Mouse (Mus musculus) neural tube, embryonic 12.5 days (tissue): ENCODE measurements around the gene Far1. TPM values are rescaled to one million over a fixed set of nuclear protein-coding genes. Genes with fewer than 3 reads are reported as not detected.

ENCODE experiments used
- ATAC-seq: fragments of 200-750 bp; cut with Nextera tagmentation; 2 replicates; pipeline ENCODE4 v1.8.0; 2017; ENCODE audit warnings: low read depth, mild to moderate bottlenecking, moderate TSS enrichment, moderate library complexity; ENCODE audit not compliant: low FRiP score
- H3K27ac ChIP-seq: fragments of 300-500 bp; sonication (generic); 2 replicates; pipeline ENCODE4 v1.5.1; 2016
- H3K27me3 ChIP-seq: fragments of 300-500 bp; sonication (generic); replicated peaks from 2 replicates; pipeline ENCODE4 v1.6.1; 2016; ENCODE audit warnings: mild to moderate bottlenecking
- H3K36me3 ChIP-seq: fragments of 300-500 bp; sonication (generic); 2 replicates; pipeline ENCODE4 v1.6.1; 2016; ENCODE audit warnings: mild to moderate bottlenecking
- H3K4me1 ChIP-seq: fragments of 300-500 bp; sonication (generic); 2 replicates; pipeline ENCODE4 v1.6.1; 2016
- H3K4me2 ChIP-seq: fragments of 300-500 bp; sonication (generic); replicated peaks from 2 replicates; pipeline ENCODE4 v1.6.1; 2016; ENCODE audit warnings: mild to moderate bottlenecking
- H3K4me3 ChIP-seq: fragments of 300-500 bp; sonication (generic); 2 replicates; pipeline ENCODE4 v1.5.1; 2016
- H3K9ac ChIP-seq: fragments of 300-500 bp; sonication (generic); 2 replicates; pipeline ENCODE4 v1.6.1; 2016; ENCODE audit warnings: mild to moderate bottlenecking
- H3K9me3 ChIP-seq: fragments of 300-500 bp; sonication (generic); 2 replicates; pipeline ENCODE4 v1.6.1; 2016; ENCODE audit warnings: mild to moderate bottlenecking
- WGBS: fragments of 180-500 bp; shearing (Covaris S2); methylation state at CpG from one replicate; pipeline ENCODE4 v1.1.7; 2016; 5-methylcytosine and 5-hydroxymethylcytosine counted together
- polyA plus RNA-seq: library from polyadenylated mRNA; unstranded; fragments of >200 nt; fragmentation: Nextera tagmentation; extraction: Ambion mirVana; gene quantifications from 2 replicates; pipeline ENCODE4 v1.2.1, GENCODE M21; 2016

Gene Far1
- 79.2 and 81.8 TPM in 2 replicates for polyA plus RNA-seq

- H3K36me3 ChIP-seq = no peaks in the 10 kb centered on the region
- no peaks in the 10 kb centered on the region for H3K9me3 ChIP-seq
- peak; percentile 99 for ATAC-seq
- H3K4me3 ChIP-seq = peak within 1 kb of the TSS; percentile 98
- peaks cover 14% of the 10 kb centered on the region; the same call in 1 of the 2 replicates for H3K4me1 ChIP-seq
- no peaks in the 10 kb centered on the region for H3K27me3 ChIP-seq
- under 1% methylated on average over 71 of the region's 71 CpGs for WGBS
- peak within 1 kb of the TSS; percentile 97 for H3K9ac ChIP-seq
- H3K4me2 ChIP-seq = peak within 1 kb of the TSS; percentile 89
- peak within 1 kb of the TSS; percentile 92 for H3K27ac ChIP-seq
These were observed at the start of gene Far1 for GRCm38 (mm10) chr7:113513286-113513962. Gene Far1, plus strand, starts transcription at chr7:113513834.

- WGBS = 85% methylated on average over 3 of the region's 3 CpGs
- H3K4me2 ChIP-seq = no peak overlapping the region
- H3K4me1 ChIP-seq = no peaks in the 10 kb centered on the region
These were observed 45.3 kb upstream of the Far1 start for GRCm38 (mm10) chr7:113468345-113468744.

GRCm38 (mm10) chr7:113470671-113471070, 43.0 kb upstream of the Far1 start:
- 96% methylated on average over 2 of the region's 2 CpGs for WGBS
- H3K27ac ChIP-seq = no peak overlapping the region
- no peak for ATAC-seq

More at GRCm38 (mm10) chr7:113468345-113468744, 45.3 kb upstream of the Far1 start:
- Histone ChIP-seq H3K9me3 (no peaks in the 10 kb centered on the region), H3K27ac (no peak overlapping the region), H3K9ac (no peak overlapping the region), H3K36me3 (no peaks in the 10 kb centered on the region), H3K4me3 (no peak overlapping the region), H3K27me3 (no peaks in the 10 kb centered on the region)
- no peak for ATAC-seq

GRCm38 (mm10) chr7:113471653-113472052, 42.0 kb upstream of the Far1 start:
- Histone ChIP-seq H3K27me3 (no peaks in the 10 kb centered on the region), H3K36me3 (no peaks in the 10 kb centered on the region), H3K9ac (no peak overlapping the region), H3K27ac (no peak overlapping the region), H3K4me2 (no peak overlapping the region), H3K9me3 (no peaks in the 10 kb centered on the region), H3K4me1 (no peaks in the 10 kb centered on the region), H3K4me3 (no peak overlapping the region)
- WGBS = 70% methylated on average over 1 of the region's 1 CpGs
- no peak for ATAC-seq

More at GRCm38 (mm10) chr7:113470671-113471070, 43.0 kb upstream of the Far1 start:
- Histone ChIP-seq H3K9ac (no peak overlapping the region), H3K36me3 (no peaks in the 10 kb centered on the region), H3K9me3 (no peaks in the 10 kb centered on the region), H3K4me1 (no peaks in the 10 kb centered on the region), H3K4me2 (no peak overlapping the region), H3K4me3 (no peak overlapping the region), H3K27me3 (no peaks in the 10 kb centered on the region)

GRCm38 (mm10) chr7:113495792-113496191, 17.8 kb upstream of the Far1 start:
- ATAC-seq = no peak
- Histone ChIP-seq H3K27ac (no peak overlapping the region), H3K36me3 (no peaks in the 10 kb centered on the region), H3K4me3 (no peak overlapping the region), H3K4me2 (no peak overlapping the region), H3K4me1 (no peaks in the 10 kb centered on the region), H3K9me3 (no peaks in the 10 kb centered on the region), H3K9ac (no peak overlapping the region), H3K27me3 (no peaks in the 10 kb centered on the region)
- 84% methylated on average over 2 of the region's 2 CpGs for WGBS

- Histone ChIP-seq H3K9ac (no peak overlapping the region), H3K27me3 (no peaks in the 10 kb centered on the region), H3K36me3 (no peaks in the 10 kb centered on the region), H3K27ac (no peak overlapping the region), H3K9me3 (no peaks in the 10 kb centered on the region), H3K4me2 (no peak overlapping the region), H3K4me3 (no peak overlapping the region), H3K4me1 (no peaks in the 10 kb centered on the region)
- no peak for ATAC-seq
- 82% methylated on average over 3 of the region's 3 CpGs for WGBS
These were observed 15.2 kb upstream of the Far1 start for GRCm38 (mm10) chr7:113498413-113498812.

- H3K9me3 ChIP-seq = no peaks in the 10 kb centered on the region
- H3K9ac ChIP-seq = no peak overlapping the region
- no peaks in the 10 kb centered on the region for H3K36me3 ChIP-seq
- ATAC-seq = no peak
- 91% methylated on average over 6 of the region's 6 CpGs for WGBS
- no peaks in the 10 kb centered on the region for H3K4me1 ChIP-seq
- no peak overlapping the region for H3K4me3 ChIP-seq
- H3K4me2 ChIP-seq = no peak overlapping the region
- no peaks in the 10 kb centered on the region for H3K27me3 ChIP-seq
- no peak overlapping the region for H3K27ac ChIP-seq
These were observed 13.8 kb upstream of the Far1 start for GRCm38 (mm10) chr7:113499821-113500220.

- 72% methylated on average over 3 of the region's 3 CpGs for WGBS
- Histone ChIP-seq H3K4me3 (no peak overlapping the region), H3K4me1 (no peaks in the 10 kb centered on the region), H3K36me3 (no peaks in the 10 kb centered on the region), H3K9me3 (no peaks in the 10 kb centered on the region), H3K27ac (no peak overlapping the region), H3K4me2 (no peak overlapping the region), H3K9ac (no peak overlapping the region), H3K27me3 (no peaks in the 10 kb centered on the region)
- no peak for ATAC-seq
These were observed 11.2 kb upstream of the Far1 start for GRCm38 (mm10) chr7:113502453-113502852.

- Histone ChIP-seq H3K4me1 (no peaks in the 10 kb centered on the region), H3K36me3 (no peaks in the 10 kb centered on the region), H3K4me3 (no peak overlapping the region), H3K27ac (no peak overlapping the region), H3K9ac (no peak overlapping the region), H3K9me3 (no peaks in the 10 kb centered on the region), H3K27me3 (no peaks in the 10 kb centered on the region), H3K4me2 (no peak overlapping the region)
- 76% methylated on average over 5 of the region's 5 CpGs for WGBS
- ATAC-seq = no peak
These were observed 8.6 kb upstream of the Far1 start for GRCm38 (mm10) chr7:113505047-113505446.

GRCm38 (mm10) chr7:113505516-113506045, 8.1 kb upstream of the Far1 start:
- no peak overlapping the region for H3K4me3 ChIP-seq
- H3K4me2 ChIP-seq = no peak overlapping the region
- no peak overlapping the region for H3K9ac ChIP-seq
- WGBS = 91% methylated on average over 4 of the region's 4 CpGs
- H3K9me3 ChIP-seq = no peaks in the 10 kb centered on the region
- H3K4me1 ChIP-seq = no peaks in the 10 kb centered on the region
- no peaks in the 10 kb centered on the region for H3K27me3 ChIP-seq
- no peak for ATAC-seq
- no peaks in the 10 kb centered on the region for H3K36me3 ChIP-seq
- no peak overlapping the region for H3K27ac ChIP-seq

GRCm38 (mm10) chr7:113507846-113508245, 5.8 kb upstream of the Far1 start:
- Histone ChIP-seq H3K27ac (no peak overlapping the region), H3K36me3 (no peaks in the 10 kb centered on the region), H3K9me3 (no peaks in the 10 kb centered on the region), H3K4me3 (no peak overlapping the region), H3K9ac (no peak overlapping the region), H3K4me2 (no peak overlapping the region), H3K4me1 (0 out of 2 replicates have a peak, but pooled peaks cover 2% of the 10 kb centered on the region), H3K27me3 (no peaks in the 10 kb centered on the region)
- no peak for ATAC-seq
- WGBS = 57% methylated on average over 3 of the region's 3 CpGs

- ATAC-seq = no peak
- no peaks in the 10 kb centered on the region for H3K27me3 ChIP-seq
- H3K36me3 ChIP-seq = no peaks in the 10 kb centered on the region
- no peak overlapping the region for H3K4me3 ChIP-seq
- 83% methylated on average over 3 of the region's 3 CpGs for WGBS
- peaks cover 14% of the 10 kb centered on the region; the same call in 1 of the 2 replicates for H3K4me1 ChIP-seq
- H3K4me2 ChIP-seq = no peak overlapping the region
- no peak overlapping the region for H3K9ac ChIP-seq
- H3K9me3 ChIP-seq = no peaks in the 10 kb centered on the region
- no peak overlapping the region for H3K27ac ChIP-seq
These were observed 2.2 kb upstream of the Far1 start for GRCm38 (mm10) chr7:113511396-113511795.
